Mouse (Mus musculus) embryonic fibroblast, embryonic 13.5 days (primary cell): ENCODE results near the gene Dnajb7.

ENCODE experiments used
- CTCF ChIP-seq: IDR thresholded peaks from 2 replicates; pipeline ENCODE4 v1.5.1; 2011; ENCODE audit warnings: mild to moderate bottlenecking, control low read depth, low read length, moderate library complexity, borderline replicate concordance; ENCODE audit not compliant: insufficient read depth
- POLR2A ChIP-seq: IDR thresholded peaks from 2 replicates; pipeline ENCODE4 v1.6.1; 2011; ENCODE audit warnings: low read depth, mild to moderate bottlenecking, control low read depth, low read length, moderate library complexity

DNA sequence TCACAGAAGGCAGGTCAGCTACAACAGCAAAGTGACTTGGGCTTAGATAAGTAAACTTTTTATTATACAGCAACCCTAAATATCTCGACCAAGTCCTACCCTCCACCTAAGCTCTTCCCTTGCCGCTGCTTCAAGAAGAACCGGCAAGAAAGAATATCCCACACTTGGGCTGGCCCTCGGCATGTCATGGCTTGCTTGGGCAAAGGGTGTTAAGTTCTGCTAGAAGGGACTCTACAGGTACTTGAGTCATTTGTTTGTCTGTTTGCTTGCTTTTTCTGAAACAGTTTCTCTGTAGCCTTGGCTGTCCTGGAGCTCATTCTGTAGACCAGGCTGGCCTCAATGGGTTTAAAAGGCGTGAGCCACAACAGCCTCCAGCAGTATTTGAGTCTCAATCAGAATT is 51.2 kb downstream of the Dnajb7 start:
- TF ChIP-seq POLR2A (no peak), CTCF (no peak)
